Mouse (Mus musculus): Measurements from ENCODE around the gene B3gnt9. TPM values are rescaled to one million over a fixed set of nuclear protein-coding genes. Genes with fewer than 3 reads are reported as not detected.

The B3gnt9 gene
- polyA plus RNA-seq, 1 experiment: 7.6 TPM

DNA sequence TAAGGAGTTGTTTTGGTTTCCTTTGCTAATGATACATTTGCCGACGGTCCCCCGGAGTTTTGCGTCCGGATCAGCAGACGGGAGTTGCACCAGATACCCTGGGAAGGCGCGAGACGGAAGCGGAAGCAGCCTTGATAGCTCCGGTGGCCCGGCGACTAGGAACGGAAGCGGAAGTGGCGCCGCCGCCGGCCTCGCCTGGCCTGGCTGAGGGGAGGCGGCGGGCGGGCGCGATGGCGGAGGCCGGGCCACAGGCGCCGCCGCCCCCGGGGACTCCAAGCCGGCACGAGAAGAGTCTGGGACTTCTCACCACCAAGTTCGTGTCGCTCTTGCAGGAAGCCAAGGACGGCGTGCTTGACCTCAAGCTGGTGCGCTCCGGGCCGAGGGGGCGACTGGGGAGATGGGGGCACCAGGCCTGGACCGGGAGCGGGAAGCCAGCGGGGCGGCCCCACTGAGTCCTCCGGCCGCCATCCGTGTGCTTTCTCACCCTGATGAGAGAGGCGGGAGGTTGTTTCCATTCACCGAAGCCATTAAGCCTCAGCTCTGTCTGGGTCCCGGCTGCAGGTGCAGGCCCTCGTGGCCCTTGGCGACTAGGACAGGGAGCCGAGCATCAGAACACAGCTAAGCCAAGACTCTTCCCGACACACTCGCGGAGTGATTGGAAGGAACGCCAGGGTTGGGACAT is 42.7 kb upstream of the B3gnt9 start, which contains the start of gene E2f4:
TSS of gene E2f4 (plus strand) at position 153 of the 682 bp plus-strand sequence.
- peak within 1 kb of the TSS; percentile 96 for H3ac ChIP-seq (ENCODE audit: control insufficient read depth, insufficient read length, low read depth)
- no peaks in the 10 kb centered on the region for H3K27me3 ChIP-seq (ENCODE audit: control insufficient read depth, insufficient read depth, insufficient read length)
- TF ChIP-seq MAX (IDR thresholded peaks at IDR 0.05) (peak; percentile 44), CTCF (IDR thresholded peaks at IDR 0.05; ENCODE audit: control insufficient read depth, insufficient read depth, insufficient read length) (no peak), MYOG (IDR thresholded peaks at IDR 0.05; ENCODE audit: control insufficient read depth, extremely low read depth, insufficient read length) (no peak)
- peak within 1 kb of the TSS; percentile 97 for H3K4me3 ChIP-seq (ENCODE audit: insufficient read depth, poor library complexity, severe bottlenecking)
- peaks cover 26% of the 10 kb centered on the region for H3K79me3 ChIP-seq (ENCODE audit: low read depth)
- H3K36me3 ChIP-seq (ENCODE audit: control insufficient read depth, insufficient read depth): peaks cover 41% of the 10 kb centered on the region
- peaks cover 56% of the 10 kb centered on the region for H3K79me2 ChIP-seq (ENCODE audit: control insufficient read depth, insufficient read depth)

DNA sequence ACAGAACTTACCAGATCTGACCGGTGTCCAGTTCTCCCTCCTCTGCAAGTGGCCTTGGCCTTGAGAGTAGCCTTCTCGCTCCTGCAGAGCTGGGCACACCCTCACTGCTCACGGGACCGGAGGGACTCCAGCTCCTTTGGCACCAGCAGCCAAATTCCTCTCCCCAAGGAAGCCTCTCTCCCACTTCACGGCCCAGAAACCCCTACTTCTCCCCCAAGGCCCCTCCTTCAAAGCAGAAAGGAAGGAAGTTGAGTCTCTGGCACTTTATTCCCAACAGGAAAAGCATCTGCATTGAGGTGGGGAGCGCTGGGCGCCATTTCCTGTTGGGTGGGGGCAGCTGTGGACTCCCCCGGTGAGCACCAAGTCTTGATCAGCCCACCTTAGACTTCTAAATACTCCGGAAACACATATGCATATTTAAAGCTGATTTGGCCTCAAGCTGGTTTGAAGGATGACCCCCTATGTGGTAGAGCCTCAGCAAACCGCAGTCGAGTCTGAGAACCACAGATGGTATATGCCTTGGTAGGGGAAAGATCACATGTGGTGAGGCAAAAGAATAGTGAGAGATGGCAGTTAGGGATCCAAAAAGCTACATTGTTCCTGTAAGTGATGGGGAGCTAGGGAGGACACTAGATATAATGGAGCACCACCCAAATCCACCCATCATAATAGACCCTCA is 41.1 kb upstream of the B3gnt9 start, which contains the start of gene Exoc3l:
TSS of gene Exoc3l (minus strand) at position 207 of the 679 bp plus-strand sequence.
- H3K79me3 ChIP-seq (ENCODE audit: low read depth): peaks cover 25% of the 10 kb centered on the region

DNA sequence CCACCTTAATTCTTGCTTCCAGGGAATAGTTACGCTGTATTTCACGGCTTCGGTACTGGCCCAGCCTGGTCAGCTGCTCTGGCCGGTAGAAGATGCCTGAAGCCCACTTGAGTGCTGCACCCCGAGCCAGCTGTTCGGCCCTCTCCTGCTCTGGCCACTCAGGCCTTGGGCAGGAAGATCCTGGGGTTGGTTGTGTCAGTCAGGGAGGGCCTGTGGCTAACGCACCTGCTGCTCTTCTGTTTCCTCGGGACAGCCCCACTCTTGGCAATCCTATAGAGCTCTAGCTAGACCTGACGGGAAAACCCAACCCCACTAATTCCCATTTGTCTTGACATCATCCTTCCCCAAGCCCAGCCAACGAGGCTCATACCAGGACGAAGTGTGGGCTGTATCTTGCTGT is 40.3 kb upstream of the B3gnt9 start:
- Histone ChIP-seq H3ac (ENCODE audit: control insufficient read depth, insufficient read length, low read depth) (no peak overlapping the region), H3K4me3 (ENCODE audit: insufficient read depth, poor library complexity, severe bottlenecking) (no peak overlapping the region), H3K79me3 (ENCODE audit: low read depth) (peaks cover 23% of the 10 kb centered on the region), H3K36me3 (ENCODE audit: control insufficient read depth, insufficient read depth) (peaks cover 17% of the 10 kb centered on the region), H3K79me2 (ENCODE audit: control insufficient read depth, insufficient read depth) (peaks cover 33% of the 10 kb centered on the region), H3K27me3 (ENCODE audit: control insufficient read depth, insufficient read depth, insufficient read length) (no peaks in the 10 kb centered on the region)
- TF ChIP-seq FOSL1 (IDR thresholded peaks at IDR 0.05; ENCODE audit: insufficient read depth, low read length, poor library complexity, severe bottlenecking) (no peak), MYOD1 (IDR thresholded peaks at IDR 0.05; ENCODE audit: control insufficient read depth, insufficient read length, low read depth) (no peak), MYOG (IDR thresholded peaks at IDR 0.05; ENCODE audit: control insufficient read depth, extremely low read depth, insufficient read length) (no peak), CEBPB (IDR thresholded peaks at IDR 0.05; ENCODE audit: low read depth) (no peak), CTCF (IDR thresholded peaks at IDR 0.05; ENCODE audit: control insufficient read depth, insufficient read depth, insufficient read length) (no peak), USF1 (IDR thresholded peaks at IDR 0.05; ENCODE audit: low read depth) (no peak), MAX (IDR thresholded peaks at IDR 0.05) (no peak)

More for the DNA sequence above, 41.1 kb upstream of the B3gnt9 start, which contains the start of gene Exoc3l:
- no peak within 1 kb of the TSS for H3ac ChIP-seq (ENCODE audit: control insufficient read depth, insufficient read length, low read depth)
- peaks cover 25% of the 10 kb centered on the region for H3K36me3 ChIP-seq (ENCODE audit: control insufficient read depth, insufficient read depth)
- TF ChIP-seq CTCF (IDR thresholded peaks at IDR 0.05; ENCODE audit: control insufficient read depth, insufficient read depth, insufficient read length) (no peak), MYOD1 (IDR thresholded peaks at IDR 0.05; ENCODE audit: control insufficient read depth, insufficient read length, low read depth) (no peak), MYOG (IDR thresholded peaks at IDR 0.05; ENCODE audit: control insufficient read depth, extremely low read depth, insufficient read length) (no peak), MAX (IDR thresholded peaks at IDR 0.05) (no peak), FOSL1 (IDR thresholded peaks at IDR 0.05; ENCODE audit: insufficient read depth, low read length, poor library complexity, severe bottlenecking) (no peak), USF1 (IDR thresholded peaks at IDR 0.05; ENCODE audit: low read depth) (no peak), CEBPB (IDR thresholded peaks at IDR 0.05; ENCODE audit: low read depth) (no peak)
- H3K27me3 ChIP-seq (ENCODE audit: control insufficient read depth, insufficient read depth, insufficient read length): no peaks in the 10 kb centered on the region
- peaks cover 41% of the 10 kb centered on the region for H3K79me2 ChIP-seq (ENCODE audit: control insufficient read depth, insufficient read depth)
- peak within 1 kb of the TSS; percentile 97 for H3K4me3 ChIP-seq (ENCODE audit: insufficient read depth, poor library complexity, severe bottlenecking)

DNA sequence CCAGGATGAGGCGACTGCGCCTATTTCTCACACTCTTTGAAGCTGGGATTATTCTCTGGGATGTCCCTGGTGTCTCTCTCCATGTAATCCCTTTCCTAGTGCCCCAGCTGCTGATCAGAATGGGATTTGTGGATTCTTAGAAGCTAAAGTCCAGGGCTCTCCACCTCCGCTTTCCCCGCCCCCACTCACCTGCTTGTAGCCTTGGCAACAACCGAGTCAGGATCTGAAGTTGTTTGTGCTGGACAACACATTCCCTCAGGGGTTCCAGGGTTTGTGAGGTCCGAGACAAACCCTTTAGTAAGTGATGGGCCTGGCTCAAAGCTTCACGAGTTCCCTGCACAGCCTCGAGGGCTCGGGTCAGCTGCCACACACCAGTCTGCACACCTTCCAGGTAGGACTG is 39.8 kb upstream of the B3gnt9 start:
- H3K4me3 ChIP-seq (ENCODE audit: insufficient read depth, poor library complexity, severe bottlenecking): no peak overlapping the region
- peaks cover 21% of the 10 kb centered on the region for H3K79me3 ChIP-seq (ENCODE audit: low read depth)
- no peaks in the 10 kb centered on the region for H3K27me3 ChIP-seq (ENCODE audit: control insufficient read depth, insufficient read depth, insufficient read length)
- peaks cover 29% of the 10 kb centered on the region for H3K79me2 ChIP-seq (ENCODE audit: control insufficient read depth, insufficient read depth)
- no peak overlapping the region for H3ac ChIP-seq (ENCODE audit: control insufficient read depth, insufficient read length, low read depth)
- TF ChIP-seq MAX (IDR thresholded peaks at IDR 0.05) (no peak), FOSL1 (IDR thresholded peaks at IDR 0.05; ENCODE audit: insufficient read depth, low read length, poor library complexity, severe bottlenecking) (no peak), CTCF (IDR thresholded peaks at IDR 0.05; ENCODE audit: control insufficient read depth, insufficient read depth, insufficient read length) (no peak), USF1 (IDR thresholded peaks at IDR 0.05; ENCODE audit: low read depth) (no peak), MYOG (IDR thresholded peaks at IDR 0.05; ENCODE audit: control insufficient read depth, extremely low read depth, insufficient read length) (no peak), CEBPB (IDR thresholded peaks at IDR 0.05; ENCODE audit: low read depth) (no peak), MYOD1 (IDR thresholded peaks at IDR 0.05; ENCODE audit: control insufficient read depth, insufficient read length, low read depth) (no peak)
- peaks cover 12% of the 10 kb centered on the region for H3K36me3 ChIP-seq (ENCODE audit: control insufficient read depth, insufficient read depth)

DNA sequence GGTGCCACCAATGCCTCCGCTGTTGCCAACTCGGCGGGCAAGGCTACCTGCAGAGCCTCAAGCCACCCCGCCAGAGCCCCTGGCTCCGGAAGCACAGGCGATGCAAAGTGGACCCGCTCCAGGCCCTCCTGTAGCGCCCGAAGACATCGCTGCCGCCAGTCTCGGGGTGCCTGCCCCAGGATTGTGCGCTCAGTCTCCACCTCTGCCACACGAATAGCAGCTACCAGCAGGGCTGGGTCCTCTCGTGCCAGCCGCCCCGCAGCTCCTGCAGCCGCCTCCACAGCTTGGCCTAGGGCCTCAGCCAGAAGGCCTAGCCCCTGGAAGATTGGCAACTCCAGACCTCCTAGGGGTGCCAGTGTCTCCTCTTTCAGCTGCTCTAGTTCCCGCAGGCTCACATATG is 38.5 kb upstream of the B3gnt9 start:
- no peak overlapping the region for H3ac ChIP-seq (ENCODE audit: control insufficient read depth, insufficient read length, low read depth)
- H3K27me3 ChIP-seq (ENCODE audit: control insufficient read depth, insufficient read depth, insufficient read length): no peaks in the 10 kb centered on the region
- H3K4me3 ChIP-seq (ENCODE audit: insufficient read depth, poor library complexity, severe bottlenecking): no peak overlapping the region
- TF ChIP-seq MYOG (IDR thresholded peaks at IDR 0.05; ENCODE audit: control insufficient read depth, extremely low read depth, insufficient read length) (no peak), CEBPB (IDR thresholded peaks at IDR 0.05; ENCODE audit: low read depth) (no peak), MAX (IDR thresholded peaks at IDR 0.05) (no peak), FOSL1 (IDR thresholded peaks at IDR 0.05; ENCODE audit: insufficient read depth, low read length, poor library complexity, severe bottlenecking) (no peak), USF1 (IDR thresholded peaks at IDR 0.05; ENCODE audit: low read depth) (no peak), MYOD1 (IDR thresholded peaks at IDR 0.05; ENCODE audit: control insufficient read depth, insufficient read length, low read depth) (no peak), CTCF (IDR thresholded peaks at IDR 0.05; ENCODE audit: control insufficient read depth, insufficient read depth, insufficient read length) (no peak)
- peaks cover 20% of the 10 kb centered on the region for H3K79me2 ChIP-seq (ENCODE audit: control insufficient read depth, insufficient read depth)
- no peaks in the 10 kb centered on the region for H3K36me3 ChIP-seq (ENCODE audit: control insufficient read depth, insufficient read depth)
- peaks cover 8% of the 10 kb centered on the region for H3K79me3 ChIP-seq (ENCODE audit: low read depth)
